Mouse (Mus musculus) erythroblast, embryonic 14.5 days (primary cell): Measurements from ENCODE around the gene Plcl2. TPM values are rescaled to one million over a fixed set of nuclear protein-coding genes. Genes with fewer than 3 reads are reported as not detected.

Experiments used
- H3K27me3 ChIP-seq: 2 replicates; pipeline ENCODE4 v1.6.1; 2012; ENCODE audit warnings: inconsistent platforms; ENCODE audit not compliant: control insufficient read depth
- H3K36me3 ChIP-seq: 2 replicates; pipeline ENCODE4 v1.6.1; 2012; ENCODE audit warnings: mild to moderate bottlenecking, inconsistent platforms; ENCODE audit not compliant: control insufficient read depth
- H3K4me1 ChIP-seq: 2 replicates; pipeline ENCODE4 v1.6.1; 2012; ENCODE audit warnings: inconsistent platforms; ENCODE audit not compliant: control insufficient read depth
- H3K4me3 ChIP-seq: replicated peaks from 2 replicates; pipeline ENCODE3; 2012; ENCODE audit warnings: moderate library complexity, mild to moderate bottlenecking, inconsistent platforms
- H3K9me3 ChIP-seq: 2 replicates; pipeline ENCODE4 v1.6.1; 2012; ENCODE audit warnings: low read length, inconsistent platforms, mixed read lengths; ENCODE audit not compliant: control insufficient read depth
- GATA1 ChIP-seq: IDR thresholded peaks from 2 replicates; pipeline ENCODE4 v1.6.1; 2012; ENCODE audit warnings: low read length, inconsistent platforms, mixed read lengths
- TAL1 ChIP-seq: IDR thresholded peaks from 3 replicates; pipeline ENCODE4 v1.6.1; 2012; ENCODE audit warnings: low read length, inconsistent platforms, mixed read lengths
- polyA plus RNA-seq: library from polyadenylated mRNA; stranded (reverse); fragments of >175 nt; gene quantifications from 2 replicates; pipeline ENCODE4 v1.2.3, GENCODE M21; 2012

Gene Plcl2
- polyA plus RNA-seq, 1 experiment = 0.24 TPM

DNA sequence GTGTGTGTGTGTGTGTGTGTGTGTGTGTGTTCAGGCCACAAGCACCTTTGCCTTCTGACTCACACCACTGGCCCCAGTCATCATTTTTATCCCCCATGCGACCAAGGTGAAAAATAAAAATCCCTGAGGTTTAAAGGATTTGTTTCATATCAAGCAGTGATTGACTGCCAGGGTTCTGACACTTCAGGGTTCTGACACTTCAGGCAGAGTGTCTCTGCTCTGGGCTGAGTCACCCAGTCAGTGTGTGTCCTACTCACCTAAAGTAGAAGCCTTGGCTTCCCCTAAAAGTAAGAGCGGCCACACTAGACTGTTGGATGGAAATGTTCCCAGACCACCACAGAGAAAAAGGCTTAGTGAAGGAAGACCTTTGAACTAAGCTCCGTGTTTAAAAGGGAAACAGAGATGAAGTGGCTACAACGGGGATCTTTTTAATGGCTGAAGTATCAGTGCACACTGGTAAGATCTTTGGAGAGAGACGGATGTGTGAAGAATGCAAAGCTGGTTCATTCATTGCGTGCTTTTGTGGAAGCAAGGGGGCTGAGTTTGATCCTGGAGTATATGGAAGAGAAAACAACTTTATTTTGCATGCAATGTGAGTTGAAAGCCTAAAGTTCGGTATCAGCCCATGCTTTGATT lies 11.0 kb upstream of the Plcl2 start:
- H3K4me1 ChIP-seq = no peaks in the 10 kb centered on the region
- no peaks in the 10 kb centered on the region for H3K27me3 ChIP-seq
- H3K36me3 ChIP-seq = no peaks in the 10 kb centered on the region
- TF ChIP-seq GATA1 (no peak), TAL1 (no peak)
- no peak overlapping the region for H3K4me3 ChIP-seq
- no peaks in the 10 kb centered on the region for H3K9me3 ChIP-seq

- TF ChIP-seq GATA1 (no peak), TAL1 (no peak)
- Histone ChIP-seq H3K27me3 (0 out of 2 replicates have a peak, but pooled peaks cover 2% of the 10 kb centered on the region), H3K4me3 (no peak overlapping the region), H3K4me1 (no peaks in the 10 kb centered on the region), H3K36me3 (no peaks in the 10 kb centered on the region), H3K9me3 (no peaks in the 10 kb centered on the region)
Measured at GRCm38 (mm10) chr17:50499091-50499790, 10.0 kb upstream of the Plcl2 start.

DNA sequence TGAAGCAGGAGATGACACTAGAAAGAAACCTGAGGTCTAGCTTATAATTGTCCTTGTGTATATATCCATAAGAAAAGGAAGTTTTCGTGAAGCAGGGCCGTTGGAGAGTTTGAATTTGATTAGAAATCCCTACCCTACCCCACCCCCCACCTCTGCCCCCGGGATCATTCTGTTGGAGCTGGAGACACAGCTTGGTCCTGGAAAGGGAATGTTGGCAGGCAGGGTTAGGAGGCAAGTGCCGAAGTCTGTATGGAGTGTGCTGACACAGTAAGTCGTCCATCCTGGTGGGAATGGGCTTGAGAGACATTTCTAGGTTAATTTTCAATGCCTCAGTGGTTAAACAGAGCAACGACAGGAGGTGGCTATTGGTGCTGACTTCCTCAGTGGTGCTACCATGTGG lies 8.4 kb upstream of the Plcl2 start:
- H3K4me3 ChIP-seq = no peak overlapping the region
- no peaks in the 10 kb centered on the region for H3K36me3 ChIP-seq
- H3K4me1 ChIP-seq = peaks cover 5% of the 10 kb centered on the region
- H3K9me3 ChIP-seq = no peaks in the 10 kb centered on the region
- TF ChIP-seq TAL1 (no peak), GATA1 (no peak)
- H3K27me3 ChIP-seq = 0 out of 2 replicates have a peak, but pooled peaks cover 2% of the 10 kb centered on the region

DNA sequence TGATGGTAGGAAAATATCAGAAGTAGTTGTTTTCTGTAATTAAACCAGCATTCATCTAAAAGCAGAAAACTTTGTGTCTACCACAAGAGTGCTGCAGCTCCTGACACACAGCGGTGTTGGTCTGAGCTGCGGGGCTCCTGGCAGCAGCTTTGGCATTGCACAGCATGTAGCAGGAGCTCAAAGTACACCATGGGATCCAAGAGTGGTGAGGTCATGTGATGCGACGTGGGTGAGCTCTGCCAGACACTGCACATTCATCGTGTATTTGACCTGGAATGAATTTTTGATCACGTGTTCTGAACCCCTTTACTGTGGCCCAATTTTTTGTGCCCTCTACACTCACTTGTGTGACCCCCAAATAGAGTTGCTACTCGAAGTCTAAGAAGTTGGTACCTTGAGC lies 6.1 kb upstream of the Plcl2 start:
- Histone ChIP-seq H3K9me3 (no peaks in the 10 kb centered on the region), H3K4me3 (no peak overlapping the region), H3K4me1 (peaks cover 7% of the 10 kb centered on the region), H3K27me3 (peaks cover 12% of the 10 kb centered on the region), H3K36me3 (no peaks in the 10 kb centered on the region)
- TF ChIP-seq TAL1 = no peak
- TF ChIP-seq GATA1 = no peak

- TF ChIP-seq GATA1 = no peak
- TF ChIP-seq TAL1 = no peak
- no peaks in the 10 kb centered on the region for H3K36me3 ChIP-seq
- peaks cover 23% of the 10 kb centered on the region for H3K27me3 ChIP-seq
- no peak overlapping the region for H3K4me3 ChIP-seq
- no peaks in the 10 kb centered on the region for H3K9me3 ChIP-seq
- H3K4me1 ChIP-seq = peaks cover 14% of the 10 kb centered on the region
Measured at GRCm38 (mm10) chr17:50504070-50504846, 4.9 kb upstream of the Plcl2 start.

GRCm38 (mm10) chr17:50505910-50506634 lies 3.1 kb upstream of the Plcl2 start:
- H3K9me3 ChIP-seq = no peaks in the 10 kb centered on the region
- H3K4me3 ChIP-seq = no peak overlapping the region
- no peak for TF ChIP-seq TAL1
- TF ChIP-seq GATA1 = no peak
- H3K36me3 ChIP-seq = no peaks in the 10 kb centered on the region
- peaks cover 25% of the 10 kb centered on the region for H3K4me1 ChIP-seq
- peaks cover 30% of the 10 kb centered on the region for H3K27me3 ChIP-seq

GRCm38 (mm10) chr17:50506861-50507321 lies 2.3 kb upstream of the Plcl2 start:
- TF ChIP-seq TAL1 (no peak), GATA1 (no peak)
- H3K36me3 ChIP-seq = no peaks in the 10 kb centered on the region

GRCm38 (mm10) chr17:50508055-50508774 lies 988 bp upstream of the Plcl2 start:
- peak overlapping the region; percentile 82 for H3K4me3 ChIP-seq
- no peaks in the 10 kb centered on the region for H3K9me3 ChIP-seq
- H3K4me1 ChIP-seq = peaks cover 25% of the 10 kb centered on the region
- TF ChIP-seq TAL1 (no peak), GATA1 (no peak)
- peaks cover 30% of the 10 kb centered on the region for H3K27me3 ChIP-seq
- no peaks in the 10 kb centered on the region for H3K36me3 ChIP-seq

More at GRCm38 (mm10) chr17:50506861-50507321, 2.3 kb upstream of the Plcl2 start:
- H3K4me1 ChIP-seq = peaks cover 25% of the 10 kb centered on the region
- H3K27me3 ChIP-seq = peaks cover 30% of the 10 kb centered on the region
- H3K9me3 ChIP-seq = no peaks in the 10 kb centered on the region
- no peak overlapping the region for H3K4me3 ChIP-seq
